Mouse (Mus musculus) left cerebral cortex, postnatal 10 days (tissue): ENCODE measurements around the gene Fam181b. TPM values are rescaled to one million over a fixed set of nuclear protein-coding genes. Genes with fewer than 3 reads are reported as not detected.

Experiments
- DNase-seq, 2 experiments: peaks; one replicate each; pipeline ENCODE4 v3.0.0; 2021 to 2022; ENCODE audit warnings: low spot score in 2 of 2, mixed read lengths in 1 of 2; ENCODE audit errors: extremely low spot score in 1 of 2
- intact Hi-C: fragments of 180-260 bp; cut with DNase I; formaldehyde crosslinking; loops from one replicate; pipeline ENCODE4 v1.15.1; 2025
- total RNA-seq, 2 experiments: library from RNA; stranded (reverse); gene quantifications; 2 replicates each; pipeline ENCODE4 v1.2.3; 2021

Gene Fam181b
- 10 to 100 TPM; 16.7 to 19.0 TPM for total RNA-seq

GRCm38 (mm10) chr7:93079785-93080730 lies at the start of gene Fam181b:
Fam181b (plus strand) TSS chr7:93079865.
- DNase-seq, result peak; percentile 76 to 86
- intact Hi-C loops, result loop anchor here (5.0 kb wide), 1 partner anchor 98 kb away; no protein-coding TSS in a partner anchor

- DNase-seq, result peak in 1 of 2 experiments; percentile 30
- intact Hi-C loops, result no loop called here
Measured at GRCm38 (mm10) chr7:93037763-93038471, 41.7 kb upstream of the Fam181b start.

DNA sequence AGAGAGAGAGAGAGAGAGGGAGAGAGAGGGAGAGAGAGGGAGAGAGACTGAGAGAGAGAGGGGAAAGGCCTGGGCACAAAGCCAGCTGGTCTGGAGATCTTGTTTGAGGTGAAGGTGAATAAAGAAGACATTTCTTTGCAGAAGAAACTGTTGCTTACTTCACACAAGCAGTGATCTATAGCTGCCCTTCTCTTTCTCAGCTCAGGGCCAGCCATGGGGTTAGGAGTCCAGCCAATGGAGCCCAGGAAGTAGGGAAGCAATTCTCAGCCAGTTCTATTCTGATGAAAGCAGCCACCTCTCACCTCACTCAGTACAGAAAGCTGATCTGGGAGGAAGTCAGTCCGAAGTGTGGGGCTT lies 41.2 kb upstream of the Fam181b start:
- intact Hi-C loops, result no loop called here
- peak in 1 of 2 experiments; percentile 25 for DNase-seq

- DNase-seq, result no peak
Measured at GRCm38 (mm10) chr7:93039542-93039941, 40.1 kb upstream of the Fam181b start.

GRCm38 (mm10) chr7:93044359-93044758 lies 35.3 kb upstream of the Fam181b start:
- DNase-seq, result no peak

More at GRCm38 (mm10) chr7:93039542-93039941, 40.1 kb upstream of the Fam181b start:
- intact Hi-C loops, result no loop called here

DNA sequence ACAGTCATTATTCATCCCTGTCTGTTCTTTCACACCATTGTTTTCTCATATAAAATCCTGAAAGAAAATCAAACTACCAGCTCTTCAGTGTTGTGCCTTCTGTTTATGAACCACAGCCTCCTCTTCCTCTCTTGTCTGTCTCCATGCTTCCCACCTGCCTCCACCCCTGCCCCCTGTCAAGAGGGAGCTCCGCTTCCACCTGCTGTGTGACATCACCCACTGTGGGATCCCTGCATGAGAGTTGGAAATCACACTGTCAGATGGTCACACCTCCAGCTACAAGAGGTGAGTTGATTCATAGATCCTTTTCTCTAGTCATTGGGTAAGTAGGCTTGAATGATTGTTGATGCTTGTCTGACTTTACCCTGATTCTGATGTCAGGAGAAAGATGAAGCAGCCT lies 34.9 kb upstream of the Fam181b start:
- DNase-seq, result no peak
- intact Hi-C loops, result no loop called here

More at GRCm38 (mm10) chr7:93044359-93044758, 35.3 kb upstream of the Fam181b start:
- intact Hi-C loops, result no loop called here

DNA sequence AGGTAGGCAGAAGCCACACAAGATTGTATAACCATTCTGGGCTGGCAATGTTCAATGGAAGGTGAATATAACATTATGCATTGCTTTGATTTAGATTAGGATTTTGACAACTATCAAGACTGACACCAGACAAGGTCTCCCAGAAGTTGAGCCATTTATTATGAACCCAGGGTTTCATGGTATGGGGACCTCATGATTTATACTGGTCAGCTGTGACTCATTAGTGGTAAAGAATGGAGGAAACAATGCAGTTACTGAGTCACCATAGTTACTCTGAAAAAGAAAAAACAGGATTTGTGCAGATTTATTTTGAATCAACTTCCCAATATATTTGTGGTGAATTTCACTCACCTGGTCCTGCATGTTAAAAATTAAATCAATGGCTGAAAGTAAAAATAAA lies 18.8 kb upstream of the Fam181b start:
- no peak for DNase-seq
- intact Hi-C loops, result no loop called here

- intact Hi-C loops, result no loop called here
- no peak for DNase-seq
Measured at GRCm38 (mm10) chr7:93061747-93062146, 17.9 kb upstream of the Fam181b start.

GRCm38 (mm10) chr7:93062189-93062588 lies 17.5 kb upstream of the Fam181b start:
- intact Hi-C loops, result no loop called here
- peak; percentile 25 to 27 for DNase-seq

GRCm38 (mm10) chr7:93067464-93068015 lies 12.1 kb upstream of the Fam181b start:
- intact Hi-C loops, result no loop called here
- DNase-seq, result no peak

DNA sequence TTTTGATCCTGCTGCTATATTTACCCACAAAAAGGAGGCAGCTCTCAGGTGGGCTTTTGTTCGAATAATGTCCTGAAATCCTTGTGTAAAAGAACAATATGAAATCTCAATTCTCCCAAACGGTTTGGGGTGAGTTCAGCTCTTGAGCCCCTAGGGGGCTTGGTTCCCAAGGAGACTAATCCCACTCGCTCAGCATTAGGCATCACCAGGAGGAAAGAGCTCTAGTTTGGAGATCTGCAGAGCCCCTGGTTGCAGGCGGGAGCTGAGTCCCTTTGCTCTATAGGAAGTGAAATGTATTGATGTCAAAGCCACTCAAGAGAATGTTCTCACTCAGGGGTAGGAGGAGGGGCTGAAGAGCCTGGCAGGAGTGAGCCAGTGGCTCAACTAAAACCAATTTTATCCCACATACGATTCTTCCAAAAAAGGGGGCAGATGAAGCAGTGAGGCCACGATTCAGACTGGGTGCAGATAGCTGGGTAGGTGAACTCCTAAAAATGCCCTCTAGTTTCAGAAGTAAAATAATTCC lies 3.2 kb upstream of the Fam181b start:
- intact Hi-C loops, result no loop called here
- no peak for DNase-seq

- intact Hi-C loops, result no loop called here
- DNase-seq, result no peak
Measured at GRCm38 (mm10) chr7:93079420-93079784, 263 bp upstream of the Fam181b start.

GRCm38 (mm10) chr7:93080731-93081430 lies 1.2 kb downstream of the Fam181b start:
- DNase-seq, result no peak
- intact Hi-C loops, result loop anchor here (5.0 kb wide), 1 partner anchor 99 kb away; no protein-coding TSS in a partner anchor

- peak; percentile 81 to 83 for DNase-seq
- intact Hi-C loops, result no loop called here
Measured at GRCm38 (mm10) chr7:93093371-93094058, 13.8 kb downstream of the Fam181b start.

DNA sequence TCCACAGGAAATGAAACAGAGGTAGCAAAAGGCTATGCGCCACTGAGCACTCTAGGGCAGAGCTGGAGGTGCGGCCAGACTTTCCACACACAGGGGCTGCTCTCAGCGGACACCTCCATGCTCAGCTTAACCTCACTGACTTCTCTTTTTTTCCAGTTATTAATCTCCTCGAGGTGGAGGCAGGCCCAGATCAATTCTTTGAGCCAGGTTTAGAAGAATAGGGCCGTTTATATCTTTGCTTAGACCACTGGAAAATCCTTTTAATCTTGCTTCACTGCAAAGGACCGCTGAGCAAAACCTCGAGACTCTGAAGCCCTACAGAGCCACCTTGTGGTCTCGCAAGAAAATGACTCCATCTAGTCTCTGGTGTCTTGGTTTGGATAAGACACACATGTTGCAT lies 15.8 kb downstream of the Fam181b start:
- intact Hi-C loops, result loop anchor here (1.0 to 5.0 kb wide), 3 partner anchors 128 to 221 kb away; partner anchors contain the start of genes Ddias and Prcp
- DNase-seq, result peak; percentile 57 to 61

GRCm38 (mm10) chr7:93104776-93105340 lies 25.2 kb downstream of the Fam181b start:
- intact Hi-C loops, result no loop called here
- no peak for DNase-seq

GRCm38 (mm10) chr7:93110370-93110965 lies 30.8 kb downstream of the Fam181b start:
- intact Hi-C loops, result no loop called here
- DNase-seq, result no peak
